Mouse (Mus musculus) spleen, adult 10 weeks (tissue): Measurements from ENCODE around the gene Rnf126. TPM values are rescaled to one million over a fixed set of nuclear protein-coding genes. Genes with fewer than 3 reads are reported as not detected.

Experiments
- polyA plus RNA-seq: library from polyadenylated mRNA; stranded (reverse); fragments of 350-450 nt; fragmentation: Illumina TruSeq; extraction: RNeasy Lipid Tissue Mini Kit (QIAGEN cat#74804); gene quantifications from one replicate; pipeline ENCODE4 v1.2.3, GENCODE M21; 2015; ENCODE audit warnings: low replicate concordance; ENCODE audit not compliant: insufficient read depth

The Rnf126 gene
- 5.5 TPM for polyA plus RNA-seq

DNA sequence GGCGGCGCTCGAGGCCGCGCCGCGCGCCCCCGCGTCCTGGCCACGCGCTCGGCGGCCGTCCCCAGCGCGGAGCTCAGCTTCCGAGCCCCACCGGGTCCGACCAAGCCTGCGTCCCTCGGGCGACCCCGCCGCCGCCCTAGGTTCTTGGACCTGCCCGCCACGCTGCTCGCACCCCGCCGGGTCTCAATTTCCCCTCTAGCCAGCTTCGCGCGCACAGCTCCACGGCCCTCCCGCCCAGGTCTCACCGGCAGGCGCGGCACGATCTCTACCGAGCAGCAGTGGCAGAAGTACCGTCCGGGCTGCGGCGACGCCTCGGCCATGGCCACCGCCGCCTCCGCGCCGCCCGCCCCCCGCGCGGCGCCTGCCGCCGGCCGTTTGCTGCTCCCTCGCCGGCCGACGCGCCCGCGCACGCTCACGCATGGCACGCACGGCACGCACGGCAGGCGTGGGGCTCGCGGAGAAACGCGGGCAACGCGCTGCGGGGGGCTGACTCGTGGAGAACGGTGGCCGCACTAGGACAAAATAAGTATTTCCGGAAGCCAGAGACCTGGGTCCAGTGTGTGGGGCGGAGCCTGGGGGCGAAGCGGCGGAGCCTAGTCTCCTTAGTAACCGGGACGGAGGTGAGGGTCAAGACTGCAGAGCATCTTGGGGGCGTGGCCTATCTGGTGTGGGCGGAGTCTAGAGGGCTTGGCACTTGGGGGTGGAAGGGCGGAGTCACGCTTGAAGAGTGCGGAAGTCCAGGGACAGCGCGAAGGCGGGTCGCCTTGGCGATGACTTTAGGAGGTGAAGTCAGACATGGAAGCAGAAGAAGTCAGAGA lies at the start of gene Rnf126:
Rnf126 (minus strand) TSS at position 445 of the 818 bp plus-strand sequence.

DNA sequence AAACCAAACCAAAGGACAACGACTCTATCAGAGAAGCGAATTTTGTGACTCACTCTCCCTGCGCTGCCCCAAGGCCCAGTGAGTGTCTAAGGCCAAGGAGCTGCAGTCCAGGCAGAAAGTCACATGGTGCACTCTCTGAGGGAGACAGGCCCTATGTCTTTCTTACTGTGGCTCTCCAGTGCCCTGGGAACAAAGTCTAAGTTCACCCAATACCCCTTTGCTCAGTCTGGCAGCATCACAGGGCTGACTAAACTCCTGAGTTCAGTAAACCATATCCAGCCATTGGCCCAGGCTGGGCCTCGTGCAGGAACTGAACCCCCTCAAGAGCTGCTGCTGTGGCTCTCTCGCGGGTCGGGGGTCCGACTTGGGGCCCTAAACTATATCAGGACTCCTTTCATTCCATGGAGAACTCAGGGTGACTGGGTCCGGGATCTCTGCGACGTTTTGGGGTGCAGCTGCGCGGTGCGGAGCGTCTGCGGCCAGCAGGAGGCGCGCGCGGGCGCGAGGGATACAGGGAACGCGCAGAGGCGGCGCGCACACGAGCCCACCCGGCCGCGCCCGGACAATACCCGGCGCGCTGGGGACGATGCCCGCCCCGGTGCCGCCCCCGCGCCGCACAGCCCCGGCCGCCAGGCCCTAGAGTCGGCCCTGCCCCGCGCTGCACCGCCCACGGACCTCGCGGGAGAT lies 26.4 kb upstream of the Rnf126 start, which contains the start of gene Palm:
Palm (plus strand) TSS at position 522 of the 687 bp plus-strand sequence.

GRCm38 (mm10) chr10:79790861-79791260 lies 24.1 kb upstream of the Rnf126 start, which contains the start of gene Prss57:
Gene Prss57 (minus strand): TSS chr10:79790961.

DNA sequence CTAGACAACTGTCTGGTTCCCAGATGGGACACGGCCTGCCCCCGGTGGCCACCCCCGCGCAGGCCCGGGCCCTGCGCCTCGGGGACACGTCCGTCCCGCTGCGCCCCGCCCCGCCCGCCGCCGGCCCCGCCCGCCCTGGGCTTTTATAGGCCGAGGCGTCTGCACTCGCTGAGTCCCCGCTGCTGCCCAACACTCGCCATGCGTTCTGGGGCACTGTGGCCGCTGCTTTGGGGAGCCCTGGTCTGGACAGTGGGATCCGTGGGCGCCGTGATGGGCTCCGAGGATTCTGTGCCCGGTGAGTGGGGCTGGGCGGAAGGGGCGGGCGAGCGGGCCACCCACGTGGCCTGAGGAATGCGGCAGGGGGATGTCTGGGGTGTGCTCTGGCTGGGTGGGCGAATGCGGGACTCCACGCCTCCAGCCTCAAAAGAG lies 10.4 kb upstream of the Rnf126 start, which contains the start of gene Fstl3:
Fstl3 (plus strand) TSS at position 170 of the 429 bp plus-strand sequence.

GRCm38 (mm10) chr10:79754856-79755516 lies 11.8 kb downstream of the Rnf126 start, which contains the start of gene Fgf22:
Gene Fgf22 (plus strand): TSS chr10:79755076.

GRCm38 (mm10) chr10:79745898-79746773 lies 20.6 kb downstream of the Rnf126 start, which contains the start of gene Polrmt:
Gene Polrmt (minus strand): TSS chr10:79746581.

GRCm38 (mm10) chr10:79716254-79716987 lies 50.3 kb downstream of the Rnf126 start, which contains the start of gene Hcn2:
Gene Hcn2 (plus strand): TSS chr10:79716634.

Other genes starting within 250 kb of the Rnf126 start
- gene Plpp2, start 233.2 kb downstream of the Rnf126 start, polyA plus RNA-seq: 3.2 TPM
- 11.8 TPM for gene Mier2, start 211.8 kb downstream of the Rnf126 start, polyA plus RNA-seq
- not detected for gene Theg, start 179.6 kb downstream of the Rnf126 start, polyA plus RNA-seq
- not detected for gene C2cd4c, start 152.9 kb downstream of the Rnf126 start, polyA plus RNA-seq
- 0.62 TPM for gene Shc2, start 129.0 kb downstream of the Rnf126 start, polyA plus RNA-seq
- not detected for gene Odf3l2, start 121.2 kb downstream of the Rnf126 start, polyA plus RNA-seq
- 8.2 TPM for gene Madcam1, start 102.4 kb downstream of the Rnf126 start, polyA plus RNA-seq
- gene Tpgs1, start 97.6 kb downstream of the Rnf126 start, polyA plus RNA-seq: 6.4 TPM
- gene Cdc34, start 84.8 kb downstream of the Rnf126 start, polyA plus RNA-seq: 43.0 TPM
- 1.5 TPM for gene Gzmm, start 77.9 kb downstream of the Rnf126 start, polyA plus RNA-seq
- 159 TPM for gene Bsg, start 62.5 kb downstream of the Rnf126 start, polyA plus RNA-seq
- gene Hcn2, start 50.3 kb downstream of the Rnf126 start, polyA plus RNA-seq: not detected
- 16.0 TPM for gene Polrmt, start 20.4 kb downstream of the Rnf126 start, polyA plus RNA-seq
- not detected for gene Fgf22, start 11.9 kb downstream of the Rnf126 start, polyA plus RNA-seq
- 1.2 TPM for gene Fstl3, start 10.3 kb upstream of the Rnf126 start, polyA plus RNA-seq
- gene Prss57, start 24.0 kb upstream of the Rnf126 start, polyA plus RNA-seq: 0.25 TPM
- gene Palm, start 26.6 kb upstream of the Rnf126 start, polyA plus RNA-seq: 3.1 TPM
- gene Misp, start 54.0 kb upstream of the Rnf126 start, polyA plus RNA-seq: not detected
- gene Ptbp1, start 87.5 kb upstream of the Rnf126 start, polyA plus RNA-seq: 156 TPM
- not detected for gene Prtn3, start 107.5 kb upstream of the Rnf126 start, polyA plus RNA-seq
- gene Plppr3, start 107.7 kb upstream of the Rnf126 start, polyA plus RNA-seq: 0.47 TPM
- 0.35 TPM for gene Elane, start 119.3 kb upstream of the Rnf126 start, polyA plus RNA-seq
- 1.0 TPM for gene Cfd, start 123.9 kb upstream of the Rnf126 start, polyA plus RNA-seq
- 3.4 TPM for gene Med16, start 142.0 kb upstream of the Rnf126 start, polyA plus RNA-seq
- gene Gm26602, start 143.9 kb upstream of the Rnf126 start, polyA plus RNA-seq: not detected
- 0.33 TPM for gene Kiss1r, start 150.0 kb upstream of the Rnf126 start, polyA plus RNA-seq
- gene R3hdm4, start 154.3 kb upstream of the Rnf126 start, polyA plus RNA-seq: 52.3 TPM
- gene Arid3a, start 160.1 kb upstream of the Rnf126 start, polyA plus RNA-seq: 8.9 TPM
- 10.6 TPM for gene Wdr18, start 193.2 kb upstream of the Rnf126 start, polyA plus RNA-seq
- not detected for gene Grin3b, start 203.8 kb upstream of the Rnf126 start, polyA plus RNA-seq
- 23.2 TPM for gene Tmem259, start 217.4 kb upstream of the Rnf126 start, polyA plus RNA-seq
- 160 TPM for gene Cnn2, start 221.6 kb upstream of the Rnf126 start, polyA plus RNA-seq
- gene Abca7, start 229.5 kb upstream of the Rnf126 start, polyA plus RNA-seq: 10.9 TPM
- 93.1 TPM for gene Arhgap45, start 249.7 kb upstream of the Rnf126 start, polyA plus RNA-seq